Mouse (Mus musculus) liver, adult 2 months (tissue): ENCODE data around the gene Mettl24.

Source experiments
- CTCF ChIP-seq: fragments of 200-500 bp; IDR thresholded peaks from 2 replicates; pipeline ENCODE4 v1.5.1; 2011; ENCODE audit warnings: low read depth, low read length, control low read depth
- POLR2A ChIP-seq: fragments of 200-500 bp; IDR thresholded peaks from 2 replicates; pipeline ENCODE4 v1.6.1; 2011; ENCODE audit warnings: low read length, control low read depth; ENCODE audit not compliant: insufficient read depth; ENCODE audit errors: extremely low read depth

DNA sequence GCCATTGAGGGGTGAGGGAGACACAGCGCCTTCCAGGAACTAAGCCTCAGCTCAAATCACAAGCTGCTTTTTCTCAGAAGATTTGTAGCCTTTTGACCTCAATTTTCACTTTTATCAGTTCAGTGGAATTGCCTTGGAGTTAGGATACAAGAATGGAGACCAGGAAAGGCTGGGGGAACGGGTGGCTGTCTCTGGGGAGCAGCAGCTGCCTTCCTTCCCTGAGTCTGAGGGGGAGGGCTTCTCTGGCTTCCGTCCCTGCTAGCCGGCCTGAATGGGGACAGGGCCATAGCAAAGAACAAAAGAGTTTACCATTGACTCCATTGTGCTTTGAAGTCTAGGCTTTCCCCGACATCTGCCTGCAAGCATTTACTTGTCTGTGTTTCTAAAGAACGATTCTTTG is 41.3 kb downstream of the Mettl24 start:
- TF ChIP-seq POLR2A (no peak), CTCF (no peak)
